Mouse (Mus musculus) limb, embryonic 15.5 days (tissue): ENCODE measurements around the gene Fam193b. TPM values are rescaled to one million over a fixed set of nuclear protein-coding genes. Genes with fewer than 3 reads are reported as not detected.

Experiments used
- ATAC-seq: fragments of 200-750 bp; cut with Nextera tagmentation; 2 replicates; pipeline ENCODE4 v1.8.0; 2017; ENCODE audit warnings: low read depth, moderate TSS enrichment; ENCODE audit not compliant: insufficient number of reproducible peaks, low FRiP score, low TSS enrichment
- H3K27ac ChIP-seq: fragments of 300-500 bp; sonication (generic); 2 replicates; pipeline ENCODE4 v1.5.1; 2015; ENCODE audit warnings: moderate library complexity, mild to moderate bottlenecking, inconsistent platforms
- H3K27me3 ChIP-seq: fragments of 300-500 bp; sonication (generic); 2 replicates; pipeline ENCODE4 v1.6.1; 2015; ENCODE audit warnings: inconsistent platforms
- H3K36me3 ChIP-seq: fragments of 300-500 bp; sonication (generic); 2 replicates; pipeline ENCODE4 v1.6.1; 2015; ENCODE audit warnings: inconsistent platforms
- H3K4me1 ChIP-seq: fragments of 300-500 bp; sonication (generic); 2 replicates; pipeline ENCODE4 v1.6.1; 2015; ENCODE audit warnings: inconsistent platforms
- H3K4me2 ChIP-seq: fragments of 300-500 bp; sonication (generic); 2 replicates; pipeline ENCODE4 v1.6.1; 2015; ENCODE audit warnings: mild to moderate bottlenecking, inconsistent platforms
- H3K4me3 ChIP-seq: fragments of 300-500 bp; sonication (generic); 2 replicates; pipeline ENCODE4 v1.5.1; 2015; ENCODE audit warnings: mild to moderate bottlenecking, inconsistent platforms
- H3K9ac ChIP-seq: fragments of 300-500 bp; sonication (generic); 2 replicates; pipeline ENCODE4 v1.6.1; 2015; ENCODE audit warnings: inconsistent platforms
- H3K9me3 ChIP-seq: fragments of 300-500 bp; sonication (generic); 2 replicates; pipeline ENCODE4 v1.6.1; 2016; ENCODE audit warnings: inconsistent platforms
- WGBS: fragments of 180-500 bp; shearing (Covaris S2); methylation state at CpG from one replicate; pipeline ENCODE4 v1.1.7; 2015; 5-methylcytosine and 5-hydroxymethylcytosine counted together
- polyA plus RNA-seq: library from polyadenylated mRNA; unstranded; fragments of >200 nt; fragmentation: Nextera tagmentation; extraction: Ambion mirVana; gene quantifications from 2 replicates; pipeline ENCODE4 v1.2.1, GENCODE M21; 2015

Gene Fam193b
- polyA plus RNA-seq, 1 experiment from 2014 or later = 35.4 TPM

DNA sequence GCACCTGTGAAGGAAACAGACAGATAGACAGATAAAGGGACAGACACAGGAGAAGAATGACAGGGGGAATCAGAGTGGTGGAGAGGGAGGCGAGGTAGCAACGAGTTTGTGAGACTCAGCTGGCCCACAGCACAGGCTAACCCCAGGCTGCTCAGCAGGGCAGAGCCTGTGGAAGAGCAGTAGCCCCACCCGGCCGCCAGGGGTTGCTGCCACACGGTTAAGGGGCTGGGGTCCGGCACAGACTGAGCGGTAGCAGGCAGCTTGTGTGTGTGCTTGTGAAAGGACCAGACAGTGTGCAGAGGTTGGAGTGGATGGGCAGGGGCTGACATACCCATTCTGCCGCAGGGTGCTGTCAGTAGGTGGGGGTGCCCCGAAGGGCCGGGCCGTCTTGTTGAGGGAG lies 63.0 kb downstream of the Fam193b start:
- H3K27me3 ChIP-seq = no peaks in the 10 kb centered on the region
- WGBS = 64% methylated on average over 11 of the region's 11 CpGs
- no peak for ATAC-seq

DNA sequence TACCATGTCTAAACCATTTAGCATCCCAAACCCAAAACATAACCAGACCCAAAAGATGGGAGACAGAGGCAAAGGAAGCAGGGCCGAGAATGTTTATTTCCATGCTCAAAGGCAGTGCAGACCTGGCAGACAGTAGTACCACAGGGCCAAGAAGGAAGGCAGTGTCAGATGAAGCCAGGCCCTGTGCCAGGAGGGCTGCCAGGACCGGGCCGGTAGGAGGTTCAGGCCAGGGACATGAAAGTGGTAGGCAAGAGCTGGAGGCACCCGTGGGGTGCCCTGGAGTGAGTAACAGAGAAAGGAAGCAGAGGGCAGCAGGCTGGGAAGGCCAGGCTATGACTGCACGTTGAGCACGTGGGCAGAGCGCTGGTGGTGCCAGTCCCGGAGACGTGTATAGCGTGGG lies 64.2 kb downstream of the Fam193b start:
- ATAC-seq = no peak
- Histone ChIP-seq H3K9me3 (no peaks in the 10 kb centered on the region), H3K36me3 (peaks cover 80% of the 10 kb centered on the region), H3K4me3 (no peak overlapping the region), H3K4me2 (no peak overlapping the region), H3K27ac (no peak overlapping the region), H3K9ac (no peak overlapping the region), H3K4me1 (peaks cover 32% of the 10 kb centered on the region), H3K27me3 (no peaks in the 10 kb centered on the region)
- 87% methylated on average over 10 of the region's 10 CpGs for WGBS

More for the DNA sequence above, 63.0 kb downstream of the Fam193b start:
- Histone ChIP-seq H3K9me3 (no peaks in the 10 kb centered on the region), H3K4me3 (no peak overlapping the region), H3K4me2 (no peak overlapping the region), H3K36me3 (peaks cover 71% of the 10 kb centered on the region), H3K4me1 (peaks cover 42% of the 10 kb centered on the region), H3K27ac (no peak overlapping the region), H3K9ac (no peak overlapping the region)

DNA sequence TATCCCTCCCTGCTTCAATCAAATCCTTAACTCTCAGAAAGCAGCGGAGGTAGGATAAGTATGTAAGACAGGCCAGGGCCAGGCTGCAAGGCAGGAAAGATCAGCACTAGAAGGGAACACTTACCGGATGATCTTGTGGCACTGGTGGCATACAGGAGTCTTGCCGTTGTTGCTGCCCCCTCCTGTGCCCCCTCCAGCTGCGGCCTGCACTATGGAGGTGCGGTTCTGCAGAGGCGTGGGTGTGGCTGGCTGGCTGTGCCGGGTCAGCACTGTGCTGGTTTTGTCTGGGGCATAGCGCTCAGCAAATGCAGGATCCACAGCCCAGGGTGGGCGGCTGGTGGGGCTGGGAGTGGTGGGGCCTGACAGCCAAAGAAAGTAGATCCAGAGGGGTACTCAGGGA lies 65.1 kb downstream of the Fam193b start:
- Histone ChIP-seq H3K27ac (no peak overlapping the region), H3K4me1 (peaks cover 23% of the 10 kb centered on the region), H3K27me3 (no peaks in the 10 kb centered on the region), H3K9ac (no peak overlapping the region), H3K4me2 (no peak overlapping the region), H3K36me3 (peaks cover 89% of the 10 kb centered on the region), H3K9me3 (no peaks in the 10 kb centered on the region), H3K4me3 (no peak overlapping the region)
- no peak for ATAC-seq
- 91% methylated on average over 9 of the region's 9 CpGs for WGBS

DNA sequence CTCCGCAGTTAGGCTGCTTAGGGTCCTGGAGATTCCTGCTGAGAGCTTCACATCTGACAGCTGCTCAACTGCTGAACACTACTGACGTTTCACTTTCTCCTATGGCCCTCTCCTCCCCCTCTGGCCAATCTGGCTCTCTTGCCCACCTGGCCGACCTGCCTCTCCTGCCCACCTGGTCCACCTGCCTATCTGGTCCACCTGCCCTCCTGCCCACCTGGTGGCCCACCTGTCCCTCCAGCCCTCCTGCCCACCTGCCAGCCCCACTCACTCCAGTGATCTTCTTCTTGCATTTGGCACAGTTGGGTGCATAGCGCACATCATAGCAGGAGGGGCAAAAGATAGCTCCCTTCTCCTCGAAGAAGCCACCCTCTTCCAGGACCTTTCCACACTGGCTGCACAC lies 66.5 kb downstream of the Fam193b start:
- H3K4me1 ChIP-seq = peaks cover 10% of the 10 kb centered on the region; the same call in 1 of the 2 replicates

GRCm38 (mm10) chr13:55502405-55502804 lies 68.5 kb downstream of the Fam193b start:
- Histone ChIP-seq H3K4me2 (no peak overlapping the region), H3K9ac (no peak overlapping the region), H3K4me1 (no peaks in the 10 kb centered on the region), H3K9me3 (no peaks in the 10 kb centered on the region), H3K36me3 (peaks cover 93% of the 10 kb centered on the region), H3K27ac (no peak overlapping the region), H3K27me3 (no peaks in the 10 kb centered on the region), H3K4me3 (no peak overlapping the region)
- WGBS = 91% methylated on average over 8 of the region's 8 CpGs
- ATAC-seq = no peak

More for the DNA sequence above, 66.5 kb downstream of the Fam193b start:
- no peak overlapping the region for H3K4me2 ChIP-seq
- peaks cover 95% of the 10 kb centered on the region for H3K36me3 ChIP-seq
- no peak overlapping the region for H3K27ac ChIP-seq
- no peaks in the 10 kb centered on the region for H3K9me3 ChIP-seq
- H3K9ac ChIP-seq = no peak overlapping the region
- WGBS = 78% methylated on average over 5 of the region's 5 CpGs
- no peak for ATAC-seq
- no peak overlapping the region for H3K4me3 ChIP-seq
- no peaks in the 10 kb centered on the region for H3K27me3 ChIP-seq

GRCm38 (mm10) chr13:55500575-55500974 lies 70.3 kb downstream of the Fam193b start:
- H3K36me3 ChIP-seq = peaks cover 83% of the 10 kb centered on the region
- H3K9ac ChIP-seq = no peak overlapping the region
- H3K4me1 ChIP-seq = peaks cover 4% of the 10 kb centered on the region; the same call in 1 of the 2 replicates
- H3K4me3 ChIP-seq = no peak overlapping the region
- H3K9me3 ChIP-seq = no peaks in the 10 kb centered on the region
- WGBS = 75% methylated on average over 10 of the region's 10 CpGs
- H3K4me2 ChIP-seq = no peak overlapping the region
- no peak for ATAC-seq
- H3K27me3 ChIP-seq = no peaks in the 10 kb centered on the region
- no peak overlapping the region for H3K27ac ChIP-seq

DNA sequence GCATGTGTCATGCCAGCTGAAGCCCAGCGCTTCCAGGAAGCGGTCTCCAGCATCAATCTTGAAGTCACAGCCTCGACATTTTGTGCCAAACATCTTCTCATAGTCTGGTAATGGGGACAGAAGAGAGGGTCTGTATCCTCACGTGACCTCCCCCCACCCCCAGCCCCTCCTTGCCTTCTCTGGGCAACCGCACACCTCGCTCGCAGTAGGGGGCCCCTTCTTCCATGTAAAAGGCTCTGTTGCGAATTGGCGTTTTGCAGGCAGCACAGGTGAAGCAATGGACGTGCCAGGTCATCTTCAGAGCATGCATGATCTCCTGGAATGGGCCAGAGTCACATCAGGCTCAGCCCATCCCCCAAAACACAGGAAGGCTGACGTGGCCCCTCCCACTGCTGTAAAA lies 72.0 kb downstream of the Fam193b start:
- Histone ChIP-seq H3K27ac (no peak overlapping the region), H3K4me3 (no peak overlapping the region), H3K9me3 (no peaks in the 10 kb centered on the region), H3K36me3 (peaks cover 66% of the 10 kb centered on the region), H3K9ac (no peak overlapping the region), H3K4me2 (no peak overlapping the region), H3K4me1 (peaks cover 13% of the 10 kb centered on the region; the same call in 1 of the 2 replicates), H3K27me3 (no peaks in the 10 kb centered on the region)
- ATAC-seq = no peak
- WGBS = 66% methylated on average over 11 of the region's 11 CpGs

DNA sequence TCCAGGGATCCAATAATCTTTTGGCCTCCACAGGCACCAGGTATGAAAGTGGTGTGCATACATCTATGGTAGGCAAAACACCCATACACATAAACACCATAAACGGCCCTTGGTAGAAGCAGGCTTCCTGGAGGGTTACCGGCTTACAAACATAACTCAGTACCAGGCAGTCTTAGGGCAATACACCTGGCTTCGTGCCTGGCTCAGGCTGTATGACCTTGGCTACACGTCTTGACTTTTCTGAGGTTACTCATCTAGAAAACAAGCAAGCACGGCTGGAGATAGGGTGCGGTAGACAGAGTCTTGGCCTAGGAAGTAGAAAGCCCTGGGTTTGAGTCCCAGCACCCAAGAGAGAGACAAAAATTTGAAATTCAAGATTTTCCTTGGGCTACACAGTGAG lies 74.3 kb downstream of the Fam193b start:
- Histone ChIP-seq H3K27me3 (no peaks in the 10 kb centered on the region), H3K9me3 (no peaks in the 10 kb centered on the region), H3K9ac (no peak overlapping the region), H3K36me3 (peaks cover 46% of the 10 kb centered on the region), H3K27ac (no peak overlapping the region), H3K4me3 (no peak overlapping the region), H3K4me2 (no peak overlapping the region), H3K4me1 (peaks cover 13% of the 10 kb centered on the region; the same call in 1 of the 2 replicates)
- no peak for ATAC-seq
- WGBS = 85% methylated on average over 6 of the region's 6 CpGs

- Histone ChIP-seq H3K4me3 (no peak overlapping the region), H3K4me2 (no peak overlapping the region), H3K27ac (no peak overlapping the region), H3K9ac (no peak overlapping the region), H3K4me1 (peaks cover 13% of the 10 kb centered on the region; the same call in 1 of the 2 replicates), H3K36me3 (peaks cover 36% of the 10 kb centered on the region), H3K9me3 (no peaks in the 10 kb centered on the region), H3K27me3 (no peaks in the 10 kb centered on the region)
- ATAC-seq = no peak
- 41% methylated on average over 4 of the region's 4 CpGs for WGBS
These were observed 75.2 kb downstream of the Fam193b start for GRCm38 (mm10) chr13:55495702-55496101.

- Histone ChIP-seq H3K27me3 (no peaks in the 10 kb centered on the region), H3K4me2 (no peak overlapping the region), H3K36me3 (peaks cover 31% of the 10 kb centered on the region), H3K9me3 (no peaks in the 10 kb centered on the region), H3K27ac (no peak overlapping the region), H3K9ac (no peak overlapping the region), H3K4me1 (peaks cover 13% of the 10 kb centered on the region; the same call in 1 of the 2 replicates), H3K4me3 (no peak overlapping the region)
- no peak for ATAC-seq
- 16% methylated on average over 18 of the region's 18 CpGs for WGBS
These were observed 75.9 kb downstream of the Fam193b start for GRCm38 (mm10) chr13:55494883-55495621.

GRCm38 (mm10) chr13:55494257-55494656 lies 76.7 kb downstream of the Fam193b start:
- H3K9ac ChIP-seq = no peak overlapping the region
- 24% methylated on average over 2 of the region's 2 CpGs for WGBS
- H3K36me3 ChIP-seq = peaks cover 25% of the 10 kb centered on the region
- no peaks in the 10 kb centered on the region for H3K9me3 ChIP-seq
- no peak for ATAC-seq
- H3K27ac ChIP-seq = no peak overlapping the region
- no peak overlapping the region for H3K4me2 ChIP-seq
- peaks cover 13% of the 10 kb centered on the region; the same call in 1 of the 2 replicates for H3K4me1 ChIP-seq
- H3K4me3 ChIP-seq = no peak overlapping the region
- H3K27me3 ChIP-seq = no peaks in the 10 kb centered on the region
